Mouse (Mus musculus): ENCODE data around the gene Dock3. TPM values are rescaled to one million over a fixed set of nuclear protein-coding genes. Genes with fewer than 3 reads are reported as not detected.

The Dock3 gene
- polyA plus RNA-seq, 1 experiment = 21.8 TPM

GRCm38 (mm10) chr9:107027586-107027985, 204.1 kb downstream of the Dock3 start:
- Histone ChIP-seq H3K36me3 (ENCODE audit: control insufficient read depth, insufficient read depth, low read length) (no peaks in the 10 kb centered on the region), H3K4me3 (ENCODE audit: control insufficient read depth, low read depth, low read length) (no peak overlapping the region), H3K27me3 (ENCODE audit: control insufficient read depth, insufficient read depth, low read length) (no peaks in the 10 kb centered on the region), H3K27ac (ENCODE audit: control insufficient read depth, insufficient read depth, low read depth, low read length) (no peak overlapping the region), H3K4me1 (ENCODE audit: control insufficient read depth, insufficient read depth, low read length) (no peaks in the 10 kb centered on the region; the same call in 1 of the 2 replicates)
- no peak for TF ChIP-seq POLR2A (IDR thresholded peaks at IDR 0.05; ENCODE audit: control insufficient read depth, low read depth, low read length)
- no peak for TF ChIP-seq CTCF (IDR thresholded peaks at IDR 0.05; ENCODE audit: control insufficient read depth, insufficient read depth, insufficient replicate concordance, low read depth, low read length)

- no peaks in the 10 kb centered on the region for H3K27me3 ChIP-seq (ENCODE audit: control insufficient read depth, insufficient read depth, low read length)
- no peaks in the 10 kb centered on the region for H3K36me3 ChIP-seq (ENCODE audit: control insufficient read depth, insufficient read depth, low read length)
- no peak overlapping the region for H3K27ac ChIP-seq (ENCODE audit: control insufficient read depth, insufficient read depth, low read depth, low read length)
- TF ChIP-seq CTCF (IDR thresholded peaks at IDR 0.05; ENCODE audit: control insufficient read depth, insufficient read depth, insufficient replicate concordance, low read depth, low read length) = no peak
- TF ChIP-seq POLR2A (IDR thresholded peaks at IDR 0.05; ENCODE audit: control insufficient read depth, low read depth, low read length) = no peak
- no peaks in the 10 kb centered on the region for H3K4me1 ChIP-seq (ENCODE audit: control insufficient read depth, insufficient read depth, low read length)
- no peak overlapping the region for H3K4me3 ChIP-seq (ENCODE audit: control insufficient read depth, low read depth, low read length)
Observed at GRCm38 (mm10) chr9:107009841-107010240, 221.9 kb downstream of the Dock3 start.

GRCm38 (mm10) chr9:107003187-107003586, 228.5 kb downstream of the Dock3 start:
- Histone ChIP-seq H3K27ac (ENCODE audit: control insufficient read depth, insufficient read depth, low read depth, low read length) (no peak overlapping the region), H3K36me3 (ENCODE audit: control insufficient read depth, insufficient read depth, low read length) (no peaks in the 10 kb centered on the region), H3K4me1 (ENCODE audit: control insufficient read depth, insufficient read depth, low read length) (no peaks in the 10 kb centered on the region), H3K27me3 (ENCODE audit: control insufficient read depth, insufficient read depth, low read length) (no peaks in the 10 kb centered on the region), H3K4me3 (ENCODE audit: control insufficient read depth, low read depth, low read length) (no peak overlapping the region)
- no peak for TF ChIP-seq POLR2A (IDR thresholded peaks at IDR 0.05; ENCODE audit: control insufficient read depth, low read depth, low read length)
- no peak for TF ChIP-seq CTCF (IDR thresholded peaks at IDR 0.05; ENCODE audit: control insufficient read depth, insufficient read depth, insufficient replicate concordance, low read depth, low read length)

GRCm38 (mm10) chr9:106970742-106971141, 261.0 kb downstream of the Dock3 start:
- TF ChIP-seq POLR2A (IDR thresholded peaks at IDR 0.05; ENCODE audit: control insufficient read depth, low read depth, low read length) (no peak), CTCF (IDR thresholded peaks at IDR 0.05; ENCODE audit: control insufficient read depth, insufficient read depth, insufficient replicate concordance, low read depth, low read length) (no peak)
- H3K4me1 ChIP-seq (ENCODE audit: control insufficient read depth, insufficient read depth, low read length) = no peaks in the 10 kb centered on the region
- no peaks in the 10 kb centered on the region; the same call in 1 of the 2 replicates for H3K36me3 ChIP-seq (ENCODE audit: control insufficient read depth, insufficient read depth, low read length)
- no peaks in the 10 kb centered on the region for H3K27me3 ChIP-seq (ENCODE audit: control insufficient read depth, insufficient read depth, low read length)
- H3K27ac ChIP-seq (ENCODE audit: control insufficient read depth, insufficient read depth, low read depth, low read length) = no peak overlapping the region
- no peak overlapping the region for H3K4me3 ChIP-seq (ENCODE audit: control insufficient read depth, low read depth, low read length)

- no peaks in the 10 kb centered on the region for H3K36me3 ChIP-seq (ENCODE audit: control insufficient read depth, insufficient read depth, low read length)
- H3K4me3 ChIP-seq (ENCODE audit: control insufficient read depth, low read depth, low read length) = no peak overlapping the region
- no peaks in the 10 kb centered on the region for H3K4me1 ChIP-seq (ENCODE audit: control insufficient read depth, insufficient read depth, low read length)
- no peaks in the 10 kb centered on the region for H3K27me3 ChIP-seq (ENCODE audit: control insufficient read depth, insufficient read depth, low read length)
- H3K27ac ChIP-seq (ENCODE audit: control insufficient read depth, insufficient read depth, low read depth, low read length) = no peak overlapping the region
- TF ChIP-seq CTCF (IDR thresholded peaks at IDR 0.05; ENCODE audit: control insufficient read depth, insufficient read depth, insufficient replicate concordance, low read depth, low read length) = no peak
- no peak for TF ChIP-seq POLR2A (IDR thresholded peaks at IDR 0.05; ENCODE audit: control insufficient read depth, low read depth, low read length)
Observed at GRCm38 (mm10) chr9:106958452-106958851, 273.3 kb downstream of the Dock3 start.

DNA sequence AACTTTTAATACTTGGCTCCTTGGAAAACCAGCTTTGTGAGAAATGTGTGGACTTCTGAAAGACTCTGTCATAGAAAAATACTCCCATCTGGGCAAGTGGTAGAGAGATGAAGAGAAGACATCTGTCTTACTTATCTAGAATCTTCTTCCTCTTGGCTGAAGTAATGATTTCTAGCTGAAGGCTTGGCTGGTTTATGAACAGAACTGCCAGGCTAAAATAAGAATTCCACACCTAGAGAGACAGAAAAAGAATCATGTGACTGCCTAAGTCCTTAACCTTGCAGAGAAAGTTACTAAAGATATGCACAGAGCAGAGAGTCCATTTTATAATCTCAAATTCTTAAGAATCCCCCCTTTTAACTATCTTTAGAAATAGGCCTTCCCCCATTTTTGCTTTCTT, 276.2 kb downstream of the Dock3 start:
- TF ChIP-seq CTCF (IDR thresholded peaks at IDR 0.05; ENCODE audit: control insufficient read depth, insufficient read depth, insufficient replicate concordance, low read depth, low read length) = no peak
- no peak for TF ChIP-seq POLR2A (IDR thresholded peaks at IDR 0.05; ENCODE audit: control insufficient read depth, low read depth, low read length)
- Histone ChIP-seq H3K4me3 (ENCODE audit: control insufficient read depth, low read depth, low read length) (no peak overlapping the region), H3K27ac (ENCODE audit: control insufficient read depth, insufficient read depth, low read depth, low read length) (no peak overlapping the region), H3K4me1 (ENCODE audit: control insufficient read depth, insufficient read depth, low read length) (no peaks in the 10 kb centered on the region), H3K36me3 (ENCODE audit: control insufficient read depth, insufficient read depth, low read length) (no peaks in the 10 kb centered on the region), H3K27me3 (ENCODE audit: control insufficient read depth, insufficient read depth, low read length) (no peaks in the 10 kb centered on the region)

DNA sequence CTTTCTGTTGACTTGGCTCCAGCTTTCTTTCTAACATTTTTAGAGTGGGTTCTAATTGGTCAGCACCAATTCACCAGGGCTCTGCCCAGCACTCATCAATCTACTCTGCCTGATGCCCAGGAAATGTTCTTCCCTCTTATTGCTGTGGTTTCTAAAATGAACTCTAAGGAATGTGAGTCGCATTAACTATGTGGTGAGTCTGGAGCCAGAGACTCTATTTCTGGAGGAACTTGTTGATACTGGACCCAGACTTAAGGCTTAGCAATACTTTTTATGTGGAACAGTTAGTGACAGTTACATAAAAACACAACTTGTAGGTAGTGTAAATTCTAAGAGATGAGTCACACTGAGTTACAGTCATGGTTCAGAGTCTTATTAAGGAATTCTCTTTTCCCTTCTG, 296.7 kb downstream of the Dock3 start:
- TF ChIP-seq POLR2A (IDR thresholded peaks at IDR 0.05; ENCODE audit: control insufficient read depth, low read depth, low read length) (no peak), CTCF (IDR thresholded peaks at IDR 0.05; ENCODE audit: control insufficient read depth, insufficient read depth, insufficient replicate concordance, low read depth, low read length) (no peak)
- Histone ChIP-seq H3K4me3 (ENCODE audit: control insufficient read depth, low read depth, low read length) (no peak overlapping the region), H3K36me3 (ENCODE audit: control insufficient read depth, insufficient read depth, low read length) (no peaks in the 10 kb centered on the region; the same call in 1 of the 2 replicates), H3K4me1 (ENCODE audit: control insufficient read depth, insufficient read depth, low read length) (no peaks in the 10 kb centered on the region), H3K27me3 (ENCODE audit: control insufficient read depth, insufficient read depth, low read length) (no peaks in the 10 kb centered on the region), H3K27ac (ENCODE audit: control insufficient read depth, insufficient read depth, low read depth, low read length) (no peak overlapping the region)

DNA sequence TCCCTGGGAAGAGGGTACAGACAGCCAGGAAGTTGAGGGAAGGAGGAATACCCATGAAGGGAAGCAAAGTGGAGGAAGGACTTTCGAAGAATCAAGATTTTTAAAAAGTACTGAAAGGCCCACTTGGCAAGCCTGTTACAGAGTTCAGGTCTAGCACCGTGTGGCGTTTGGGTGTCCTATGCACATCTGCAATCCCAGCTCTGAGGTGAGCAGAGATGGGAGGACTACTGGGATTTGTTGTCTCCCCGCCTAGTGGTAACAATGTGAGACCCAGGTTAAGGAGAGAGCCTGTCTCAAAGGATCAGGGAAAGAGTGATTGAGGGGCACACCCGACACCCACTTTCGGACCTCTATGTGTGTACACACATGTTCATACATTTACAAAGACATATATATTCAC, 316.8 kb downstream of the Dock3 start:
- TF ChIP-seq POLR2A (IDR thresholded peaks at IDR 0.05; ENCODE audit: control insufficient read depth, low read depth, low read length) (no peak), CTCF (IDR thresholded peaks at IDR 0.05; ENCODE audit: control insufficient read depth, insufficient read depth, insufficient replicate concordance, low read depth, low read length) (no peak)
- no peaks in the 10 kb centered on the region; the same call in 1 of the 2 replicates for H3K36me3 ChIP-seq (ENCODE audit: control insufficient read depth, insufficient read depth, low read length)
- H3K27ac ChIP-seq (ENCODE audit: control insufficient read depth, insufficient read depth, low read depth, low read length) = no peak overlapping the region

More for the DNA sequence above, 316.8 kb downstream of the Dock3 start:
- Histone ChIP-seq H3K4me1 (ENCODE audit: control insufficient read depth, insufficient read depth, low read length) (peaks cover 2% of the 10 kb centered on the region; the same call in 1 of the 2 replicates), H3K4me3 (ENCODE audit: control insufficient read depth, low read depth, low read length) (no peak overlapping the region), H3K27me3 (ENCODE audit: control insufficient read depth, insufficient read depth, low read length) (no peaks in the 10 kb centered on the region)

All from testis, adult 2 months (tissue).